Mouse (Mus musculus) CH12F3 (cell line): ENCODE data around the gene Gm14744.
"Not testable (repeated sequence)": the region's sequence is repeated elsewhere in the genome, so short reads cannot be mapped to it uniquely, and the experiment has no call there.

Source experiments
- in situ Hi-C: fragments of 300-500 bp; cut with MboI; formaldehyde crosslinking; loops from 2 replicates; pipeline ENCODE4 v1.14.3; 2020; ENCODE audit warnings: low sequenced_read_pairs

Gm14744 gene

DNA sequence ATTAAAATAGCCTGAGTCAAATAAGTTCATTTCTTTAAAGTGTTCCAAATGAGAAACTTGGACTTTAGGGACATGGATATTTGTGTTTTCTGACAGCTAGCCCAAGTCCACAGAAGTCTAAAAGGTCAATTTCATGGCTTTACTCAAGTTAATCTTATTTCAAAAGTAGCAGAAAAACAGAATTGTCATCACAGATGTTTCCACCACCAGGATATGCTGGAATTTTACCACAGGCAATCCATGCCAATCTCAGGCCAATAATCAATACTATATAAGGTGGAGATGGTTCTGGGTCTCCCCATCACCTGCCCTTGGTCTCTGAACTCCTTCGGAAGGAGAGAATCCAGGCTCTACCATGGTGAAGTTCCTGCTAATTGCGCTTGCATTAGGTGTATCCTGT is at the start of gene Gm14744:
Gene Gm14744 (plus strand): TSS at position 301 of the 400 bp plus-strand sequence.
- in situ Hi-C loops = not testable (repeated sequence)

DNA sequence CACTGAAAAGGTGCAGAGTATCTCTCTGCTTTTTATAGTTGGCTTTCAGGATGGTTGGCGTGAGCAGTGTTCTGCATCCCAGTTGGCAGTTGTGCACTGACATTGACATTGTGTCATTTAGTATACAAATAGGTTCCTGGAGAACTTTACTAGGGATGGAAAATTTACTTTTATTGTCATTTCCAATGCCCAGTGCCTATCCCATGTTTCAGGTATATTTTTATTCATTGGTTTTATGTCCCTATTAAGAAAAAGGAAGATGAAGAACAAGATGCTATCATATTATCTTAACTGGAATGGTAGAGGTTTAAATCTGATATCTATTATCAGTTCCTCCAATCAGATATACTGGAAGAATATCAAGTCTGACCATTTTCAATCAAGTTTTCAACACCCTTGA is 11.0 kb upstream of the Gm14744 start, which contains the start of gene Pbsn:
Gene Pbsn (minus strand): TSS at position 101 of the 400 bp plus-strand sequence.
- in situ Hi-C loops = no loop called here

GRCm38 (mm10) chrX:77880033-77880432 is 15.5 kb downstream of the Gm14744 start:
- in situ Hi-C loops = not testable (repeated sequence)
